Mouse (Mus musculus) G1E (cell line): ENCODE results near the gene Ang6.

Experiments used
- CTCF ChIP-seq: IDR thresholded peaks from 2 replicates; pipeline ENCODE4 v1.5.1; 2012; ENCODE audit warnings: low read depth, low read length, inconsistent platforms, mixed read lengths
- GATA1 ChIP-seq: IDR thresholded peaks from 2 replicates; pipeline ENCODE4 v1.6.1; 2012; ENCODE audit warnings: borderline replicate concordance, low read length, inconsistent platforms, mixed read lengths
- GATA2 ChIP-seq: IDR thresholded peaks from 2 replicates; pipeline ENCODE4 v1.6.1; 2012; ENCODE audit warnings: low read depth, low read length, inconsistent platforms, borderline replicate concordance
- TAL1 ChIP-seq: conservative IDR thresholded peaks from 2 replicates; pipeline ENCODE4 v1.6.1; 2012; ENCODE audit warnings: low read depth, low read length, inconsistent platforms, mixed read lengths

DNA sequence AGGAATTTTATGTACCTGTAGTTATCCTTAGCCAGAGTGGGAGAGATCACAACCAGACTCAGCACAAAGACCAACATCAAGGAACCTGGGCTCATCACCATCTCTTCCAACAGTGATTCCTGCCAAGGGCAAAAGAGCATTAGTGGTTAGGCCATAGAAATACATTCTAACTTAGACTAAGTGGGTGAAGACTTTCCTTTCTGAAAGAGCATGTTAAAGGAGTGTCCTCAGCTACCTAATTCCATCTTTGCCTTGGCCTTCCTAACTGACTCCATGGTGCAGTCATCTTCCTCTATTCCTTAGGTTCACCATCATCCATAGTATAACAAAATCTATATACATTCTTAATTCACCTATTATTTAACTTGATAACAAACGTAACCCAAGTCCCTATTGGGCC is at the start of gene Ang6:
- TF ChIP-seq GATA2 (no peak), CTCF (no peak), GATA1 (no peak), TAL1 (no peak)
